Mouse (Mus musculus): ENCODE measurements around the gene Rnf123.

Rnf123 gene

GRCm38 (mm10) chr9:108104766-108105548 is 21.8 kb upstream of the Rnf123 start:
- DNase-seq (ENCODE audit: low spot score): no peak

DNA sequence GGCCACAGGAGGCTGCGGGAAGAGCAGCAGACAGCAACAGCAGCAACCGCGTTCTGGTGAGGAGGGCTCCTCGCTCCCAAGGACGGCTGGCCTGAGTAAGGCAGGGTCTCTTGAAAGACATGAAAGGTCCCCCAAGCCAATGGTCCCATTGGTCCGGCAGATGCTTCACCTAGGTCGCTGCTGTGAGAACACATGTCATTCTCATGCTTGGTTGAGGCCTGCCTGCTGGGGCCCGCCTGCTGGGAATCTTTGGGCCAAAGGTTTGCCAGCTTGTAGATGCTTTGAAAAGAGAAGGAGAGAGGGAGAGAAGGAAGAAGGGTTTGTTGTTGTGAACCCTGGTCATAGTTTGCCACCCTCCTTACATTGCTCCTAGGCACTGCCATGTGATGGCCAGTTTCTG is 16.5 kb upstream of the Rnf123 start:
- no peak for DNase-seq (ENCODE audit: low spot score)

GRCm38 (mm10) chr9:108095949-108096712 is 13.0 kb upstream of the Rnf123 start:
- DNase-seq (ENCODE audit: low spot score): no peak

- DNase-seq (ENCODE audit: low spot score): peak; percentile 56
Measured at GRCm38 (mm10) chr9:108095518-108095917, 12.4 kb upstream of the Rnf123 start.

DNA sequence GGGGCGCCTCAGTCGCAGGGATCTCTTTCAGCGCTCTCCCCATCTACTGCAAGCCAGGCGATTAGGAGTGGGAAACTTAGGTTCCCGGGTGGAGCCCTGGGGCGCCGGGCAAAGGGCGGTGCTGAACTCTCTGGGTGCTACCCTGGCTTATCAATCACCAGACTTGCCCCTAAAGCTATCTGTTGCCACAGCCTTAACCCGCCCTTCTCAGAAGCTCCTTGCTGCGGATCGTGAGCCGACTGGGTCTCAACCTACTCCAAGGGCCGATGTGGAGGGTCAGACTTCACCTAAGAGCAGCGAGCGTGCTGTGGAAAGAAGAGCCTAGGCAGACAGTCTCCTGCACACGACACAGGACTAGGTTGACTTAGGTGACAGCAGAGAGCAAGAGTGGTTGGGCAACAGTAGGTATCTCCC is 11.9 kb upstream of the Rnf123 start:
- peak; percentile 77 for DNase-seq (ENCODE audit: low spot score)

- peak; percentile 98 for DNase-seq (ENCODE audit: low spot score)
Measured at GRCm38 (mm10) chr9:108094184-108094941, 11.2 kb upstream of the Rnf123 start, which contains the start of gene Apeh. Apeh (minus strand) TSS chr9:108094606.

DNA sequence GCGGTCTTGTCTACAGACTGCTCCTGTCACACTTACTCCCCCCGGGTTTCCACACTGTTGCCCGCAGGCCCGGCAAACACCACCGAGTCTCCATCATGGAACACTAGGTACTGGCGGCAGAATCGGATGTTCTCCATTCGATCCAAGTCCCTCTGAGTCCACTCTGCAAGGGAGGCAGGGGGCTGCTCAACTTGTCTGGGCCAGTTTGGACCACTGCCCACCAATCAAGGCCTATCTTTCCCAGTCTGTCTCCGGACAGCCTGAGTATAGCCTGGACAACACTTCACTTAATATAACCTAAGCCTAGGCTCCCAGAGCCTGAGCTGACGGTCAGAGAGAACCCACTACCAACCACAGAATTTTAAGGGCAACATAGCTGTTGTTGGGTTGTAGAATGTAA is 10.4 kb upstream of the Rnf123 start:
- no peak for DNase-seq (ENCODE audit: low spot score)

- DNase-seq (ENCODE audit: low spot score): no peak
Measured at GRCm38 (mm10) chr9:108090611-108091120, 7.5 kb upstream of the Rnf123 start.

- DNase-seq (ENCODE audit: low spot score): no peak
Measured at GRCm38 (mm10) chr9:108085261-108085660, 2.1 kb upstream of the Rnf123 start.

GRCm38 (mm10) chr9:108083561-108083960 is 415 bp upstream of the Rnf123 start:
- DNase-seq (ENCODE audit: low spot score): peak; percentile 36

DNA sequence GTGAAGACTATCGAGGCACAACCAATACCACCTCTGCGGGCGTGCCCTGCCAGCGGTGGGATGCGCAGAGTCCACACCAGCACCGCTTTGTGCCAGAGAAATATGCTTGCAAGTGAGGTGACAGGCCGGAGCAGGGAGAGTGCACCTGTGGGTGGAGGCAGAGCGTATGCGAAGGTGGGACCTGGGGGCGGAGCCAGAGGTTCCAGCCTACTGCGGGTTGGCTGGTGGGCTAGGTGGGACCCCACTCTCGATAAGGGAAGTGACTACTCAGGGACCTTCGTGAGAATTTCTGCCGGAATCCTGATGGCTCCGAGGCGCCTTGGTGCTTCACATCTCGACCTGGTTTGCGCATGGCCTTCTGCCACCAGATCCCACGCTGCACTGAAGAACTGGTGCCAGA is 597 bp downstream of the Rnf123 start:
- no peak for DNase-seq (ENCODE audit: low spot score)

GRCm38 (mm10) chr9:108080168-108080567 is 3.0 kb downstream of the Rnf123 start, which contains the start of gene Mst1:
Mst1 (plus strand) TSS chr9:108080436.
- DNase-seq (ENCODE audit: low spot score): peak; percentile 63

- DNase-seq (ENCODE audit: low spot score): no peak
Measured at GRCm38 (mm10) chr9:108073141-108073930, 9.8 kb downstream of the Rnf123 start.

DNA sequence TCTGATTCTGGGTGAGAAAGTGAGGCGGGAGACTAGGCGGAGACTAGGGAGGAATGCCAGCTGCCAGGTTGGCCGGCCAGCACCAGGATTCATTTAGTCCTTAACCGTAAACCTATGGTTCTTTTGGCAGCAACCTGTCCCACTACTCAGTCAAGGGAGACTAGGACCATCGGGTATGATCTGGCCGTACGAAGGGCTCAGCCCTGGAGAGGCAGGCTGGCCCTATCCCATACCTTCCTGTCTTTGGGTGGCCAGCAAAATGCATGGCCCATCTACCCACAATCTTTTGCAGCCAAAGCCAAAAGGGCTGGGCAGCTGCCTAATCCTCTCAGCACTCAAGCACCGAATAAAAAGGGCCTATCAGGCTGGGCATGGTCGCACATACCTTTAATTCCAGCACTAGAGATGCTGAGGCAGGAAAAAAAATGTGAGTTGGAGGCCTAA is 10.6 kb downstream of the Rnf123 start:
- no peak for DNase-seq (ENCODE audit: low spot score)

GRCm38 (mm10) chr9:108071801-108072200 is 11.3 kb downstream of the Rnf123 start:
- DNase-seq (ENCODE audit: low spot score): no peak

GRCm38 (mm10) chr9:108069529-108069928 is 13.6 kb downstream of the Rnf123 start:
- DNase-seq (ENCODE audit: low spot score): no peak

- no peak for DNase-seq (ENCODE audit: low spot score)
Measured at GRCm38 (mm10) chr9:108069007-108069406, 14.1 kb downstream of the Rnf123 start.

DNA sequence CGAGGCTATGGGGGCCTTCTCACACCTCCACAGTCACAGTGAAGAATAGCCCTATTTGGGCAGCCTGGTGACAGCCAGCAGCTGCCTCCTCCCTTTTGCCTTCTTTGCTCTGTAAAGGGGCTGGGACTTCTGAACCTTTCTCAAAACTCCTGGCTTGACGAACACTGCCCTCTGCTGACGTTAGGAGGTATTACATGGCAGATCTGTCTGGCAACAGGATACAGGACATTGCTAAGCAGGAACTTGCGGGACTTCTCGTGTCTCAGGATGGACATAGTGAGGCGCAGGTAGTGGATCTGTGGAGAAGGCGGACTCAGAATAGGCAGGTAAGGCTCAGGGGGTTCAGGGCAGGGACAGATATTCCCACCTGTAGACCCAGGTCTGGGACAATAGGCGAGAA is 15.2 kb downstream of the Rnf123 start:
- DNase-seq (ENCODE audit: low spot score): peak; percentile 76

- no peak for DNase-seq (ENCODE audit: low spot score)
Measured at GRCm38 (mm10) chr9:108067199-108067598, 15.9 kb downstream of the Rnf123 start.

- no peak for DNase-seq (ENCODE audit: low spot score)
Measured at GRCm38 (mm10) chr9:108065491-108066011, 17.6 kb downstream of the Rnf123 start.

DNA sequence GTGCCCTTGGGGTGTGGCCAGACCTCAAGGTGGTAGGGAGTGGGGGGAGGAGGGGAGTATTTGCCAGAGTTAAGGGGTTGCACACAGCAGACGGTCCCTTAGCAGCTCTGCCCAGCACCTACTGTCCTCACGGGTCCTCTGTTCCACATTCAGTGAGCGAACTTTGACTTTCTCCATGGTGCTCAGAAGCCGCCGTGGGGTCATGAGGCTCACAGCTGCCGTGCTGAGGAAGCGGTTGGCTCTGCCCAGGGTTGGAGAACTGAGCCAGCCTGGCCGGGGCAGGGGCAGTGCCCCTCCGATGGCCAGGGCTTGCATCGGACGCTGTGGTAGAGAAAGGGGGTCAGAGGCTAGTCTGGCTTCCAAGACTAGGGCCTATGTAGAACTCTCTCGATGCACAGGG is 19.8 kb downstream of the Rnf123 start:
- DNase-seq (ENCODE audit: low spot score): no peak
